Mouse (Mus musculus) CH12.LX (cell line): Measurements from ENCODE around the gene Pon2. TPM values are rescaled to one million over a fixed set of nuclear protein-coding genes. Genes with fewer than 3 reads are reported as not detected.
A peak's percentile ranks its signal among the peaks of the same experiment; 100 is the strongest.

Experiments
- DNase-seq: peaks from one replicate; pipeline ENCODE4 v3.0.0-alpha.2; 2013; ENCODE audit errors: extremely low read depth
- H3K27ac ChIP-seq: 2 replicates; pipeline ENCODE4 v1.5.1; 2012; ENCODE audit warnings: low read depth, mild to moderate bottlenecking, control low read depth, moderate library complexity; ENCODE audit not compliant: insufficient read depth
- H3K27me3 ChIP-seq: replicated peaks from 2 replicates; pipeline ENCODE3; 2012; ENCODE audit warnings: inconsistent platforms
- H3K36me3 ChIP-seq, 2 experiments: replicated peaks in 1 of 2; 2 replicates each; pipeline versions ENCODE3 to v1.6.1; 2012; ENCODE audit warnings: inconsistent platforms in 1 of 2, low read length in 1 of 2, mild to moderate bottlenecking in 1 of 2, mixed read lengths in 1 of 2, moderate library complexity in 1 of 2; ENCODE audit not compliant: control insufficient read depth in 1 of 2, insufficient read depth in 1 of 2
- H3K4me1 ChIP-seq, 2 experiments: 2 replicates each; pipeline ENCODE4 v1.6.1; 2012; ENCODE audit warnings: inconsistent platforms in 1 of 2, moderate library complexity in 1 of 2; ENCODE audit not compliant: insufficient read depth in 2 of 2, control insufficient read depth in 1 of 2
- H3K4me2 ChIP-seq: 2 replicates; pipeline ENCODE4 v1.6.1; 2012; ENCODE audit warnings: low read depth, mild to moderate bottlenecking, control low read depth; ENCODE audit not compliant: poor library complexity, insufficient read depth, severe bottlenecking
- H3K4me3 ChIP-seq, 3 experiments: fragments of 150-350 bp in 1 of 3; sonication (generic) in 1 of 3; replicated peaks in 1 of 3; 2 replicates each; pipeline versions ENCODE3 to v1.5.1; 2011 to 2012; ENCODE audit warnings: low read depth in 2 of 3, low read length in 2 of 3, mild to moderate bottlenecking in 2 of 3, moderate library complexity in 2 of 3, control low read depth in 1 of 3, improper control_type of control experiment in 1 of 3, inconsistent platforms in 1 of 3, mixed read lengths in 1 of 3; ENCODE audit not compliant: poor library complexity in 1 of 3
- H3K79me2 ChIP-seq: replicated peaks from 2 replicates; pipeline ENCODE4 v1.6.1; 2012; ENCODE audit warnings: mild to moderate bottlenecking, moderate library complexity; ENCODE audit not compliant: control insufficient read depth, poor library complexity, insufficient read depth, severe bottlenecking; ENCODE audit errors: extremely low read depth
- H3K9ac ChIP-seq: 2 replicates; pipeline ENCODE4 v1.6.1; 2012; ENCODE audit warnings: low read depth, mild to moderate bottlenecking, control low read depth, moderate library complexity; ENCODE audit not compliant: insufficient read depth
- H3K9me3 ChIP-seq: replicated peaks from 2 replicates; pipeline ENCODE3; 2012; ENCODE audit warnings: low read length, inconsistent platforms, mixed read lengths
- CHD1 ChIP-seq: IDR thresholded peaks from 2 replicates; pipeline ENCODE4 v1.6.1; 2012; ENCODE audit warnings: low read depth, low read length, improper control_type of control experiment, inconsistent platforms
- CHD2 ChIP-seq: IDR thresholded peaks from 2 replicates; pipeline ENCODE4 v1.6.1; 2011; ENCODE audit warnings: low read length, improper control_type of control experiment
- ELF1 ChIP-seq: IDR thresholded peaks from 2 replicates; pipeline ENCODE4 v1.6.1; 2014; ENCODE audit warnings: low read depth, mild to moderate bottlenecking, inconsistent platforms, low read length, improper control_type of control experiment
- EP300 ChIP-seq: IDR thresholded peaks from 2 replicates; pipeline ENCODE4 v1.6.1; 2011; ENCODE audit warnings: low read length, improper control_type of control experiment
- GABPA ChIP-seq: IDR thresholded peaks from 2 replicates; pipeline ENCODE4 v1.6.1; 2012; ENCODE audit warnings: low read depth, low read length, improper control_type of control experiment, inconsistent platforms; ENCODE audit not compliant: insufficient replicate concordance
- HCFC1 ChIP-seq: IDR thresholded peaks from 2 replicates; pipeline ENCODE4 v1.6.1; 2012; ENCODE audit warnings: low read depth, mild to moderate bottlenecking, inconsistent platforms, low read length, improper control_type of control experiment
- IRF4 ChIP-seq: IDR thresholded peaks from 2 replicates; pipeline ENCODE4 v1.6.1; 2014; ENCODE audit warnings: low read depth, mild to moderate bottlenecking, inconsistent platforms, low read length, improper control_type of control experiment
- JUND ChIP-seq: conservative IDR thresholded peaks from 2 replicates; pipeline ENCODE4 v1.6.1; 2011; ENCODE audit warnings: low read depth, low read length, improper control_type of control experiment
- KAT2A ChIP-seq: IDR thresholded peaks from 2 replicates; pipeline ENCODE4 v1.6.1; 2012; ENCODE audit warnings: low read length, improper control_type of control experiment, inconsistent platforms; ENCODE audit not compliant: insufficient replicate concordance
- MEF2A ChIP-seq: IDR thresholded peaks from 2 replicates; pipeline ENCODE4 v1.6.1; 2014; ENCODE audit warnings: low read depth, mild to moderate bottlenecking, inconsistent platforms, low read length, improper control_type of control experiment, borderline replicate concordance
- MXI1 ChIP-seq: IDR thresholded peaks from 2 replicates; pipeline ENCODE4 v1.6.1; 2011; ENCODE audit warnings: mild to moderate bottlenecking, low read depth, low read length, improper control_type of control experiment
- MYC ChIP-seq: IDR thresholded peaks from 2 replicates; pipeline ENCODE4 v1.6.1; 2011; ENCODE audit warnings: low read depth, mild to moderate bottlenecking, improper control_type of control experiment, low read length
- NELFE ChIP-seq: IDR thresholded peaks from 2 replicates; pipeline ENCODE4 v1.6.1; 2011; ENCODE audit warnings: low read depth, low read length, improper control_type of control experiment
- NRF1 ChIP-seq: IDR thresholded peaks from 2 replicates; pipeline ENCODE4 v1.6.1; 2014; ENCODE audit warnings: low read depth, mild to moderate bottlenecking, inconsistent platforms, low read length, improper control_type of control experiment, moderate library complexity
- PAX5 ChIP-seq: IDR thresholded peaks from 2 replicates; pipeline ENCODE4 v1.6.1; 2012; ENCODE audit warnings: low read length, inconsistent platforms, mixed read lengths
- POLR2AphosphoS2 ChIP-seq: IDR thresholded peaks from 2 replicates; pipeline ENCODE4 v1.6.1; 2011; ENCODE audit warnings: low read depth, low read length, improper control_type of control experiment
- RCOR1 ChIP-seq: conservative IDR thresholded peaks from 2 replicates; pipeline ENCODE4 v1.6.1; 2012; ENCODE audit warnings: low read depth, mild to moderate bottlenecking, inconsistent platforms, low read length, improper control_type of control experiment
- TBP ChIP-seq: conservative IDR thresholded peaks from 2 replicates; pipeline ENCODE4 v1.6.1; 2011; ENCODE audit warnings: low read depth, low read length, improper control_type of control experiment
- TCF12 ChIP-seq: IDR thresholded peaks from 2 replicates; pipeline ENCODE4 v1.6.1; 2014; ENCODE audit warnings: low read depth, mild to moderate bottlenecking, inconsistent platforms, low read length, improper control_type of control experiment
- USF1 ChIP-seq: IDR thresholded peaks from 2 replicates; pipeline ENCODE4 v1.6.1; 2014; ENCODE audit warnings: low read depth, mild to moderate bottlenecking, inconsistent platforms, low read length, improper control_type of control experiment
- USF2 ChIP-seq: conservative IDR thresholded peaks from 2 replicates; pipeline ENCODE4 v1.6.1; 2011; ENCODE audit warnings: low read depth, low read length, improper control_type of control experiment
- ZKSCAN1 ChIP-seq: IDR thresholded peaks from 2 replicates; pipeline ENCODE4 v1.6.1; 2012; ENCODE audit warnings: low read depth, inconsistent platforms, low read length, improper control_type of control experiment, borderline replicate concordance
- ZMIZ1 ChIP-seq: IDR thresholded peaks from 2 replicates; pipeline ENCODE4 v1.6.1; 2012; ENCODE audit warnings: low read depth, mild to moderate bottlenecking, inconsistent platforms, low read length, improper control_type of control experiment
- ZNF384 ChIP-seq: IDR thresholded peaks from 2 replicates; pipeline ENCODE4 v1.6.1; 2012; ENCODE audit warnings: low read depth, low read length, improper control_type of control experiment, inconsistent platforms
- dilution Hi-C: fragments of 300-500 bp; cut with MboI; formaldehyde crosslinking; loops from 2 replicates; pipeline ENCODE4 v1.14.3; 2020; ENCODE audit warnings: low sequenced_read_pairs; ENCODE audit not compliant: extremely low pct_unique_long_range_greater_than_20kb, extremely low pct_ligation_motif_present
- in situ Hi-C: fragments of 300-500 bp; cut with MboI; formaldehyde crosslinking; loops from 3 replicates; pipeline ENCODE4 v1.14.3; 2019; ENCODE audit warnings: low sequenced_read_pairs, low pct_ligation_motif_present, low pct_unique_long_range_greater_than_20kb, mixed read lengths
- polyA plus RNA-seq: library from polyadenylated mRNA; unstranded; fragments of >175 nt; gene quantifications from 2 replicates; pipeline ENCODE4 v1.2.1, GENCODE M21; 2012; ENCODE audit warnings: low read depth; ENCODE audit not compliant: insufficient read length
- total RNA-seq, 2 experiments: library from RNA; depleted of rRNA; stranded (reverse); fragments of 300-350 nt in 1 of 2; fragments of >200 nt in 1 of 2; gene quantifications; 2 replicates each; pipeline ENCODE4 v1.2.3; 2012 to 2014

Pon2 gene
- total and polyA plus RNA-seq, 3 experiments: 14.2 to 36.2 (median 32.0) TPM

DNA sequence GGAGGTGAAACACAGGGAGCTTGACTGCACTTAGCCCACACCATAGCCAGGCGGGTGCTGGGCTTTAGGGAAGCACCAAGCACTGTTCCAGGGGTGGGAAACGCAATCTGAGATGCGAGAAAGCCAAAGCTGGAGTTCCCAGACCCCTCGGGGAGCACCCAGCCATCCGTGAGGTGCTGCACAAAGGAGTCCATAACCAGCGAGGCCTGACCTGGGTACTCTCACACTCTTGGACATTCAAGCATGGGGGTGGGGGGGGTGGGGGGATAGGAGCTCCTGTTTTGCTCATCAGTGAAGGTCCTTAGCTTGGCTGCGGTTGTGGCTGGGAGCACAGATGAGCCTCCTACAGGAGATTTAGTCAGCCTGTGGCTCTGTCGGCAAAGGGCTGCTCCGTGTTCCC, 18.4 kb upstream of the Pon2 start:
- TF ChIP-seq MEF2A: no peak
- TF ChIP-seq USF1: no peak
- TF ChIP-seq JUND: no peak
- no peak for TF ChIP-seq PAX5
- no peak for TF ChIP-seq POLR2AphosphoS2
- no peak for TF ChIP-seq MXI1
- no peak for TF ChIP-seq GABPA
- no peak for TF ChIP-seq USF2
- no peak for TF ChIP-seq CHD1
- no peak for TF ChIP-seq NRF1
- no peak for TF ChIP-seq TBP
- no peak for TF ChIP-seq ZMIZ1
- TF ChIP-seq KAT2A: no peak
- Histone ChIP-seq H3K9me3 (peaks cover 2% of the 10 kb centered on the region), H3K79me2 (no peaks in the 10 kb centered on the region), H3K4me2 (no peak overlapping the region), H3K4me1 (peaks cover 7 to 23% of the 10 kb centered on the region in 2 experiments; a peak in 3 of 4 replicates), H3K4me3 (no peak overlapping the region), H3K9ac (no peak overlapping the region), H3K36me3 (no peaks in the 10 kb centered on the region), H3K27me3 (no peaks in the 10 kb centered on the region), H3K27ac (no peak overlapping the region)
- in situ Hi-C loops: no loop called here
- no peak for DNase-seq
- dilution Hi-C loops: no loop called here

DNA sequence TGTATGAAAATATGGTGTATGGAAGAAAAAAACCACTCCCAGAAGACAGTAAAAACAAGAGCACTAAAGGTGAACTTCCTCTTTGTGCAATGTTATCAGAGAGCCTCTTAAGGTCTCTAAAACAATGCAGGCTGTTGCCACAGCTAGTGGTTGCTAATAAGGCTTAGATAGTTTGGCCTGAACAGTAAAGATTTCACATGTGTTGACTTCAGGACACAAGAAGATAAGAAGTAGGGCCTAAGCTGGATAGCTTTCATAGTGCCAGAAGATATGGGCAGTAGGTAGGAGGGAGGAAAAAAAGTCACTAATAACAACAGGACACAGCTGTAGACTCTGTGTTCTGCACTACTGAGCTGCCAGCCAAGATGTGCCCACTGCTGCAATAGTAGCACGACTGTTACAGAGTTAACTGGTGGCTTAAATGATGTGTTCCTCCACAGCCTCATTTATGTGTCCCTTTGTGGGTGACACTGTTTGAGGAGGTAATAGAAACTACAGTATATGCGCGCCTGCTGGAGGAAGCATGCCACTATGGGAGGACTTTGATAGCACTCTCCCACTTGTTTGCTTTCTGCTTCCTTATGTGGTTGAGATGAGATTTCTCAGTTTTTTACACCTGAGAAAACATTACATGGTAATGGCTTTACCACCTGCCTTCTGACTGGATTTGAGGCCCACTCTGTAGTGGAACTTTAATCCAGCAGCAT, 17.0 kb upstream of the Pon2 start:
- Histone ChIP-seq H3K9ac (no peak overlapping the region), H3K4me3 (no peak overlapping the region), H3K36me3 (no peaks in the 10 kb centered on the region), H3K4me1 (peaks cover 7 to 23% of the 10 kb centered on the region in 2 experiments; a peak in 3 of 4 replicates), H3K27me3 (no peaks in the 10 kb centered on the region), H3K9me3 (peaks cover 2% of the 10 kb centered on the region), H3K27ac (peak overlapping the region; percentile 36; the same call in 1 of the 2 replicates), H3K79me2 (no peaks in the 10 kb centered on the region), H3K4me2 (no peak overlapping the region)
- dilution Hi-C loops (no loop called here), in situ Hi-C loops (no loop called here)
- no peak for TF ChIP-seq CHD1
- no peak for TF ChIP-seq ELF1
- no peak for TF ChIP-seq HCFC1
- no peak for TF ChIP-seq MYC
- no peak for TF ChIP-seq MXI1
- no peak for TF ChIP-seq NELFE
- TF ChIP-seq IRF4: peak; percentile 64
- TF ChIP-seq ZKSCAN1: no peak
- no peak for TF ChIP-seq ZMIZ1
- 0 out of 2 replicates have a peak, but pooled peaks have one; percentile 25 for TF ChIP-seq TCF12
- no peak for TF ChIP-seq CHD2
- TF ChIP-seq EP300: peak; percentile 61; the same call in 1 of the 2 replicates
- no peak for TF ChIP-seq GABPA
- TF ChIP-seq JUND: no peak
- no peak for TF ChIP-seq RCOR1
- TF ChIP-seq ZNF384: peak; percentile 66
- DNase-seq: peak; percentile 59
